Mouse (Mus musculus) stomach, postnatal 0 days (tissue): ENCODE measurements around the gene Dnajc11.

Experiments
- CTCF ChIP-seq: IDR thresholded peaks from 2 replicates; pipeline ENCODE4 v1.5.1; 2016; ENCODE audit warnings: antibody characterized with exemption, low read depth, mild to moderate bottlenecking, moderate library complexity
- EP300 ChIP-seq: optimal IDR thresholded peaks from 2 replicates; pipeline ENCODE3; 2016; ENCODE audit warnings: antibody characterized with exemption

- TF ChIP-seq CTCF (no peak), EP300 (no peak)
Measured at GRCm38 (mm10) chr4:151957584-151958315, 24.3 kb downstream of the Dnajc11 start.
